Mouse (Mus musculus) embryonic facial prominence, embryonic 10.5 days (tissue): ENCODE results near the gene F2rl1. TPM values are rescaled to one million over a fixed set of nuclear protein-coding genes. Genes with fewer than 3 reads are reported as not detected.

Source experiments
- DNase-seq: peaks from one replicate; pipeline ENCODE4 v3.0.0-alpha.2; 2017; ENCODE audit warnings: low spot score
- H3K27ac ChIP-seq: fragments of 300-500 bp; sonication (generic); replicated peaks from 2 replicates; pipeline ENCODE4 v1.5.1; 2016; ENCODE audit warnings: mild to moderate bottlenecking
- H3K27me3 ChIP-seq: fragments of 300-500 bp; sonication (generic); replicated peaks from 2 replicates; pipeline ENCODE4 v1.6.1; 2016; ENCODE audit warnings: low read depth, mild to moderate bottlenecking; ENCODE audit not compliant: poor library complexity, severe bottlenecking
- H3K36me3 ChIP-seq: fragments of 300-500 bp; sonication (generic); replicated peaks from 2 replicates; pipeline ENCODE4 v1.6.1; 2016; ENCODE audit warnings: mild to moderate bottlenecking, moderate library complexity
- H3K4me1 ChIP-seq: fragments of 300-500 bp; sonication (generic); 2 replicates; pipeline ENCODE4 v1.6.1; 2016
- H3K4me3 ChIP-seq: fragments of 300-500 bp; sonication (generic); 2 replicates; pipeline ENCODE4 v1.5.1; 2016; ENCODE audit warnings: mild to moderate bottlenecking, moderate library complexity
- H3K9me3 ChIP-seq: fragments of 300-500 bp; sonication (generic); 2 replicates; pipeline ENCODE4 v1.6.1; 2016; ENCODE audit warnings: mild to moderate bottlenecking
- WGBS: fragments of 180-500 bp; shearing (Covaris S2); methylation state at CpG from one replicate; pipeline ENCODE4 v1.1.7; 2016; 5-methylcytosine and 5-hydroxymethylcytosine counted together
- polyA plus RNA-seq: library from polyadenylated mRNA; unstranded; fragments of >200 nt; fragmentation: Nextera tagmentation; extraction: Ambion mirVana; gene quantifications from 2 replicates; pipeline ENCODE4 v1.2.1, GENCODE M21; 2016

Gene F2rl1
- polyA plus RNA-seq, 1 experiment from 2014 or later, result 0.19 TPM

DNA sequence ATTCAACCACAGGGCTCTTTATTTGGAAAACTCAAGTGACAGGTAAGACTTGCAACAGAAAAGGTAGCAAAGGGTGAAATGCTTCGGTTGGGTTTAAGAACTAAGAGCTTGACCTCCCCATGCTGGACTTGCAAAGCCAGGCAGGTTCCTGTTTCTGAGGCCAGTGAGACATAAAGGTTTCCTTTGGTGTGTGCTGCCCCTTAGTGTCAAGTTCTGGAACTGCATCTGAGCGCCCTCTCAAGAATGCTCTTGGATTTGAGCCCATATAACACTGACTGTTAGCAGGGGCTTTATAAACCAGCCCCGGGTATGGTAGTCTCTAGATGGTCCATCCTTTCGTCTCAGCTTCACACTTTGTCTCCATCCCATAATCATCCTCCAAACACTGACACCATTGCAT is 43.6 kb downstream of the F2rl1 start:
- peaks cover 11% of the 10 kb centered on the region; the same call in 1 of the 2 replicates for H3K27me3 ChIP-seq
- 22% methylated on average over 4 of the region's 4 CpGs for WGBS
- no peak overlapping the region for H3K4me3 ChIP-seq
- H3K4me1 ChIP-seq, result no peaks in the 10 kb centered on the region
- no peaks in the 10 kb centered on the region for H3K36me3 ChIP-seq
- H3K9me3 ChIP-seq, result no peaks in the 10 kb centered on the region
- no peak overlapping the region for H3K27ac ChIP-seq
- peak; percentile 81 for DNase-seq

DNA sequence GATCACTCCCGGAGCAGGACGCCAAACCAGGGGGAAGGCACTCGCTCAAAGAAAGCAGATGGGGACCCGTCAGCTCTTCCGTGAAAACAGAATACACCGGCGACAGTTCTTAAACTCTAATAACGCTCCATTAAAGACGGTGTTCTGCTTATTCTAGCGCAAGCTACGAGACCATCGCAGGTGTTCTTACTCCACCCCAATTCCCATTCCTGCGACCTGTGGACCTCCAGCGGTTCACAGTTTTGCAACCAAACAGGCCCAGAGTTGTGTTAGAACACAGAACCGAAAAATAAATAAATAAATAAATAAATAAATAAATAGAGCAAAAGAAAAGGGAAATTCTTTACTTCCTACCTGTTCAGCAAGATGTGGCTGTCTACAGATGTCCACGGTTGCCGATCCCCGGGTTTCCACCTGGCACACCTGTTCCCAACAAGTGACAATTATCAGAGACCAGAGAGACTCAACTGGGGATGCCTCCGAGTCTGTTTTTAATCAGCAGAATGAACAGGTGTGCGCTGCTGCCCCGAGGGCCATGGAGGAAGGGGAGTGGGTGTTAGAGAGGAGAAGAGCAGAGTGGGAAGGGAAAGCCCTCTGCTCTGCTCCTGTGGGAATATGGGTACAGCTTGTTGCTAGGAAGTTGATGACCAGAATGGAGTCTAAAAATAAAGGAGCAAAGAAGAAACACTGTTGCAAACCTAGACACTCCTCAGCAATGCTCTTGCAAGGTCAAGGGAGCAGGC is 46.2 kb downstream of the F2rl1 start, which contains the start of gene S100z:
TSS of gene S100z (minus strand) at position 51 of the 743 bp plus-strand sequence.
- Histone ChIP-seq H3K4me3 (no peak within 1 kb of the TSS), H3K27me3 (peaks cover 11% of the 10 kb centered on the region; the same call in 1 of the 2 replicates), H3K4me1 (no peaks in the 10 kb centered on the region), H3K9me3 (no peaks in the 10 kb centered on the region), H3K27ac (no peak within 1 kb of the TSS), H3K36me3 (no peaks in the 10 kb centered on the region)
- 89% methylated on average over 21 of the region's 21 CpGs for WGBS
- no peak for DNase-seq

DNA sequence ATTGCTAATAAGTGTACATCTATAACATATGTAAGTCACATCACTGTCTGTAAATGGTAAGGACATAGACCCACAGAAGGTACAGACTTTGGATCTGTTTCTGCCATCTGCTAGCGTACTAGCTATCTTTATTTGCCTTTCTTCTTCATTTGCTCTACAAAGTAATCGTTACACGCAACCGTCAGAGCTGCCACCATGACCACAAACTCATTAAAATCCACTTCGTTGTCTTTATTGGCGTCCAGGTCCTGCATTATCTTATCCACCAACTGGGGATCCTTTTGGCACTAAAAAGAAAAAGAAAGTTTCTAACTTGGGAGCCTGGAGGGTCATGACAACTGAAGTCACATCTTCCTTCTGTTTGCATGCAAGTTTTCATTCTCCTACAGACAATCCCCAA is 47.9 kb downstream of the F2rl1 start:
- H3K9me3 ChIP-seq, result no peaks in the 10 kb centered on the region
- 86% methylated on average over 6 of the region's 6 CpGs for WGBS

DNA sequence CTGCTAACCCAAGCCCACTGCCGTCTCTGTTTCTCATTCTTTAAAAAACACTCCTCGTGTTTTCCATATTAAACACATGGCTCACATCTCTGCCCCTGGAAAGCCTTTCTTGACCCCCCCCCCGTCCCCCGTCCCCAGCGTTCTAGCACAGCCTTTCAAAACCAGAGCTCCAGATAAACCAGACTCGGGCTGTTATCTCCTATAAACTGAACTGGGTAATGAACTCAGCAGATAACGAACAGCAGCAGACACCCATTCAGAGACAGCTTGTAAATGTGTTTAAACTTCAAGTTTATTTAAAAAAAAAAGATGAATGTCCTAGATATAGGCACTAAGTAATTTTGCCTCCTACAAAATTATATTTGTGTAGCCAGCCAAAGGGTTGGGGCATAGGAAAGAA is 49.9 kb downstream of the F2rl1 start:
- Histone ChIP-seq H3K9me3 (no peaks in the 10 kb centered on the region), H3K27ac (no peak overlapping the region), H3K27me3 (0 out of 2 replicates have a peak, but pooled peaks cover 3% of the 10 kb centered on the region), H3K36me3 (no peaks in the 10 kb centered on the region), H3K4me1 (no peaks in the 10 kb centered on the region), H3K4me3 (no peak overlapping the region)
- DNase-seq, result no peak
- 81% methylated on average over 7 of the region's 7 CpGs for WGBS

More for the DNA sequence above, 47.9 kb downstream of the F2rl1 start:
- Histone ChIP-seq H3K4me1 (no peaks in the 10 kb centered on the region), H3K36me3 (no peaks in the 10 kb centered on the region), H3K27me3 (peaks cover 11% of the 10 kb centered on the region; the same call in 1 of the 2 replicates), H3K4me3 (no peak overlapping the region), H3K27ac (no peak overlapping the region)
- no peak for DNase-seq

DNA sequence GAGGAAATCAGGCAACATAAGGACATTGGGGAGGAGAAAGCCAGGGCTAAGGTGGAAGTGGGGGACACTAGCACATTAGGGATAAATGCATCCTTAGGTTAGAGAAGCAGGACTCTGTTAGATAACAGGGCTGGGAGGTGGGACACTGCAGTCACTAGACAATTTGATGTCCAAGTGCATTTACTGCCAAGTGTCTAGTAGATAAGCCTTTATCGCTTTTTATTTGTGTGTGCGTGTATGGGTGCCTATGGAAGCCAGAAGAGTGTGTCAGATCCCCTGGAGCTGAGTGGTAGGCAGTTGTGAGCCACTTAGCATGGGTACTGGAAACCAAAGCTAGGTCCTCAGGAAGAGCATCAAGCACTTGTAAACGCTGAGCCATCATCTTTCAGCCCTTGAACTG is 50.7 kb downstream of the F2rl1 start:
- Histone ChIP-seq H3K27me3 (no peaks in the 10 kb centered on the region), H3K27ac (no peak overlapping the region), H3K36me3 (no peaks in the 10 kb centered on the region), H3K4me1 (no peaks in the 10 kb centered on the region), H3K4me3 (no peak overlapping the region), H3K9me3 (no peaks in the 10 kb centered on the region)
- WGBS, result 86% methylated on average over 3 of the region's 3 CpGs
- DNase-seq, result no peak

DNA sequence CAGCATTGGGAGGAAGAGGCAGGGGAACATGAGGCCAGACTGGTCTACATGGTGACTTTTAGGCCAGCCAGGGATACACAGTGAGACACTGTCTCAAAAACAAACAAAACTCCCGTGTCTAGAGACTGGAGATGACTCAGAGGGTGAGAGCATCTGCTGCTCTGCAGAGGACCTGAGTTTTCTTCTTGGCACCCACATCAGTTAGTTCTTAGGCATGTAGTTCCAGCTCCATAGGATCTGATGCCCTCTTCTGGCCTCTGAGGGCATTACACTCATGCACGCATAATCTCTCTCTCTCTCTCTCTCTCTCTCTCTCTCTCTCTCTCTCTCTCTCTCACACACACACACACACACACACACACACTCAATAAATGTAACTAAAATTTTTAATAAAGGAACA is 54.1 kb downstream of the F2rl1 start:
- Histone ChIP-seq H3K27me3 (no peaks in the 10 kb centered on the region), H3K27ac (no peak overlapping the region), H3K4me1 (no peaks in the 10 kb centered on the region), H3K36me3 (no peaks in the 10 kb centered on the region), H3K9me3 (no peaks in the 10 kb centered on the region), H3K4me3 (no peak overlapping the region)
- no peak for DNase-seq
- WGBS, result 61% methylated on average over 2 of the region's 2 CpGs

Other genes with a start within 250 kb of the F2rl1 start
- 61.0 and 68.3 TPM in 2 replicates for gene Zbed3, start 201.6 kb downstream of the F2rl1 start, polyA plus RNA-seq
- 38.0 and 38.1 TPM in 2 replicates for gene Aggf1, start 149.9 kb downstream of the F2rl1 start, polyA plus RNA-seq
- 0.80 and 1.4 TPM in 2 replicates for gene Crhbp, start 80.3 kb downstream of the F2rl1 start, polyA plus RNA-seq
- gene S100z, start 46.5 kb downstream of the F2rl1 start, polyA plus RNA-seq, result 0.60 TPM in 1 of 2 replicates, not detected in the other
- gene F2r, start 93.3 kb upstream of the F2rl1 start, polyA plus RNA-seq, result 120 and 127 TPM in 2 replicates
- gene F2rl2, start 171.6 kb upstream of the F2rl1 start, polyA plus RNA-seq, result 1.7 and 2.0 TPM in 2 replicates